Mouse (Mus musculus) limb, embryonic 10.5 days (tissue): ENCODE data around the gene Atxn2l. TPM values are rescaled to one million over a fixed set of nuclear protein-coding genes. Genes with fewer than 3 reads are reported as not detected.

Experiments used
- DNase-seq: peaks from one replicate; pipeline ENCODE4 v3.0.0-alpha.2; 2017; ENCODE audit warnings: low spot score
- H3K27ac ChIP-seq: fragments of 300-500 bp; sonication (generic); 2 replicates; pipeline ENCODE4 v1.5.1; 2016; ENCODE audit warnings: mild to moderate bottlenecking
- H3K27me3 ChIP-seq: fragments of 300-500 bp; sonication (generic); 2 replicates; pipeline ENCODE4 v1.6.1; 2016; ENCODE audit warnings: low read depth, mild to moderate bottlenecking; ENCODE audit not compliant: poor library complexity, severe bottlenecking
- H3K36me3 ChIP-seq: fragments of 300-500 bp; sonication (generic); 2 replicates; pipeline ENCODE4 v1.6.1; 2016; ENCODE audit warnings: mild to moderate bottlenecking, moderate library complexity
- H3K4me1 ChIP-seq: fragments of 300-500 bp; sonication (generic); 2 replicates; pipeline ENCODE4 v1.6.1; 2016
- H3K4me3 ChIP-seq: fragments of 300-500 bp; sonication (generic); 2 replicates; pipeline ENCODE4 v1.5.1; 2016; ENCODE audit warnings: mild to moderate bottlenecking, moderate library complexity
- H3K9me3 ChIP-seq: fragments of 300-500 bp; sonication (generic); replicated peaks from 2 replicates; pipeline ENCODE4 v1.6.1; 2016; ENCODE audit warnings: mild to moderate bottlenecking
- WGBS: fragments of 180-500 bp; shearing (Covaris S2); methylation state at CpG from one replicate; pipeline ENCODE4 v1.1.7; 2016; 5-methylcytosine and 5-hydroxymethylcytosine counted together
- polyA plus RNA-seq: library from polyadenylated mRNA; unstranded; fragments of >200 nt; fragmentation: Nextera tagmentation; extraction: Ambion mirVana; gene quantifications from 2 replicates; pipeline ENCODE4 v1.2.1, GENCODE M21; 2016

Atxn2l gene
- polyA plus RNA-seq, 1 experiment from 2014 or later, result 60.6 TPM

- Histone ChIP-seq H3K9me3 (no peaks in the 10 kb centered on the region), H3K4me3 (no peak overlapping the region), H3K36me3 (no peaks in the 10 kb centered on the region), H3K4me1 (0 out of 2 replicates have a peak, but pooled peaks cover 3% of the 10 kb centered on the region), H3K27ac (no peak overlapping the region), H3K27me3 (no peaks in the 10 kb centered on the region)
- DNase-seq, result no peak
- 88% methylated on average over 2 of the region's 2 CpGs for WGBS
Measured at GRCm38 (mm10) chr7:126455242-126455641, 48.0 kb downstream of the Atxn2l start.

DNA sequence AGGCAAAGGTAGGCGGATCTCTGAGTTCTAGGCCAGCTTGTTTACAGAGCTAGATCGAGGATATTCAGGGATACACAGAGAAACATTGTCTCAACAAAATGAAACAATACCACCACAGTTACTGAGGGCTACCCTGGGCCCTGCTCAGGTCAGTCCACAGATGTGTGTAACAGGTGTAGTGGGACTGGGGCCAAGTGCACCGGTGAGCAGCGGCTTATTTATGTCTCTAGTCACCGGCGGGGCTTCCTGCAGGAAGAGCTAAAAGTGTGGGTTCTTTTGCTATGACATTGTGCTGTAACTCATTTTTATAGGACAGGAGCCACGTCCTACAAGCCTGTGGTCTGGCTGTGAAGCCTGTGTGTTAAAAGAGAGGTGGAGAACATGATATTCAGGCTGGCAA, 49.4 kb downstream of the Atxn2l start:
- no peaks in the 10 kb centered on the region for H3K27me3 ChIP-seq
- no peaks in the 10 kb centered on the region for H3K4me1 ChIP-seq
- no peak overlapping the region for H3K27ac ChIP-seq
- 56% methylated on average over 7 of the region's 7 CpGs for WGBS
- H3K9me3 ChIP-seq, result no peaks in the 10 kb centered on the region
- no peak overlapping the region for H3K4me3 ChIP-seq
- 0 out of 2 replicates have a peak, but pooled peaks cover 4% of the 10 kb centered on the region for H3K36me3 ChIP-seq
- DNase-seq, result no peak

GRCm38 (mm10) chr7:126452244-126452643, 51.0 kb downstream of the Atxn2l start:
- Histone ChIP-seq H3K36me3 (peaks cover 19% of the 10 kb centered on the region), H3K4me3 (no peak overlapping the region), H3K27me3 (no peaks in the 10 kb centered on the region), H3K9me3 (no peaks in the 10 kb centered on the region), H3K4me1 (no peaks in the 10 kb centered on the region), H3K27ac (no peak overlapping the region)
- WGBS, result 84% methylated on average over 3 of the region's 3 CpGs
- no peak for DNase-seq

DNA sequence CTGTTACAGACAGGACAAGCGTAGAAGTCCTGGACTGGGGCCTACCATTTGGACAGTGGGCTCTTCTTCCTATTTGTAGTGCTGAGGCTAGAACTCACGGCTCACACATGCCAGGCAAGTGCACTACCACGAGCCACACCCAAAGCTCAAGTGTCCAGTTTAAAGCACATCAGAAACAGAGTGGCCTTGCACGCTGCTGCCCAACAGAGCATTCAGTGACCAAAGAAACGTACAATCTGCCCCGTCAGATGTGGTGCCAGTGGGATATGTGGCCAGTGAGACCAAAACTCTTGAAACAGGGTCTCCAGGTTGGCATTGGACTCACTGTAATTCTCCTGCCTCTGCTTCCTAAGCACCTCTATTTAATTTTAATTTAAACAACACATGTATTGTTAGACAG, 52.6 kb downstream of the Atxn2l start:
- Histone ChIP-seq H3K9me3 (no peaks in the 10 kb centered on the region), H3K4me1 (no peaks in the 10 kb centered on the region), H3K36me3 (peaks cover 35% of the 10 kb centered on the region), H3K4me3 (no peak overlapping the region), H3K27ac (no peak overlapping the region), H3K27me3 (no peaks in the 10 kb centered on the region)
- DNase-seq, result no peak
- 92% methylated on average over 6 of the region's 6 CpGs for WGBS

- no peaks in the 10 kb centered on the region for H3K27me3 ChIP-seq
- H3K27ac ChIP-seq, result no peak overlapping the region
- 95% methylated on average over 18 of the region's 18 CpGs for WGBS
- peaks cover 42% of the 10 kb centered on the region for H3K36me3 ChIP-seq
- no peaks in the 10 kb centered on the region for H3K9me3 ChIP-seq
- H3K4me3 ChIP-seq, result no peak overlapping the region
- no peak for DNase-seq
- H3K4me1 ChIP-seq, result no peaks in the 10 kb centered on the region
Measured at GRCm38 (mm10) chr7:126449991-126450390, 53.2 kb downstream of the Atxn2l start.

DNA sequence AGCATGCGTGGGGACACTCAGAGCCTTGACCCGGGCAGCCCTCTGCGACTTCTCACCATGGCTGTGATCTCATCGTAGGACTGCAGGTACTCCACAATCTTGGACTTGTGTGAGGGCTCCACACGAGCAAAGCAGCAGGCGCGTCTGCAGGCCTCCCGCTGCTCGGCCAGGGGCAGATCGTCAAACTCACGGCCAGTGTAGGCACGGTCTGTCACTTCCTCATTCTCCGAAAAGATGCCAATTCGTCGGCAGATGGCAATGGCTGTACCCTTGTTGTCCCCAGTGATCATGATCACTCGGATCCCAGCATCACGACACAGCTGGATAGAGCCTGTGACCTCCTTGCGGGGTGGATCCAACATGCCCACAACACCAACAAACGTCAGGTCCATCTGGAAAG, 54.8 kb downstream of the Atxn2l start:
- H3K36me3 ChIP-seq, result peaks cover 55% of the 10 kb centered on the region
- H3K27ac ChIP-seq, result no peak overlapping the region
- H3K4me3 ChIP-seq, result no peak overlapping the region
- no peaks in the 10 kb centered on the region for H3K27me3 ChIP-seq
- H3K4me1 ChIP-seq, result no peaks in the 10 kb centered on the region
- 94% methylated on average over 19 of the region's 19 CpGs for WGBS
- H3K9me3 ChIP-seq, result no peaks in the 10 kb centered on the region
- DNase-seq, result no peak

- Histone ChIP-seq H3K27me3 (no peaks in the 10 kb centered on the region), H3K27ac (no peak overlapping the region; the same call in 1 of the 2 replicates), H3K36me3 (peaks cover 69% of the 10 kb centered on the region), H3K4me3 (no peak overlapping the region), H3K9me3 (no peaks in the 10 kb centered on the region), H3K4me1 (no peaks in the 10 kb centered on the region)
- DNase-seq, result no peak
- WGBS, result 91% methylated on average over 21 of the region's 21 CpGs
Measured at GRCm38 (mm10) chr7:126446217-126446616, 57.0 kb downstream of the Atxn2l start.

DNA sequence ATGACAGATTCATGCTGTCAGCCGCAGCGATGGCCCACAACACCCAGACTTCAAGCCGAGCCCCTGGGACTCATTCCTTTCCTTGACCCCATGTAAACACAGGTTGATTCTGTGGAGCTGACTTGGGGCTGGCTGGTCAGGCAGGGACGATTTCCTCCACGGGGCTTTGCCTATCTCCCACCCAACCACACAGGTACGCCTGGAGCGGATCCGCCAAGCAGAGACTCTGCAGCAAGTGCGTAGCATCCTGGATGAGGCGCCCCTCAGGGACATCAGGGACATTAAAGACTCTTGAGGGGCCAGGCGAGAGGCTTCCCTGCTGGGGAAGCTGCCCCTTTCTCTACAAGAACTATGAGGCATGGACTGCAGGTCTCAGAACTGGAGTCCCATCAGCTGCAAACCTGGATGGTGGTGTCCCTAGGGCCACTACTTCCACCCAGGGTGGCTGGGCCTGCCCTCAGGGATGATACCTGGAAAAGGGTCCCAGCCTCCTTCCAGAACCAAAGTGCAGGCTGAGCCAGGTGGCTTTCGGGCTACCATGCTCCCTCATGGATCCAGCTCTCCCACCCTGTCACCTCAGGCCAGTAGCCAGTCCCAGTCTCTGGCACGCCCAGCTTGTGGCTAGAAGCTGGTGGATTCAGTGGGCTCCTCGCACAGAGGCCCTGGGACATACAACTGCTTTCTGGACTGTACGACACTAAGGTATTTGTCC, 58.0 kb downstream of the Atxn2l start:
- 95% methylated on average over 15 of the region's 15 CpGs for WGBS
- Histone ChIP-seq H3K27me3 (no peaks in the 10 kb centered on the region), H3K36me3 (peaks cover 76% of the 10 kb centered on the region), H3K4me1 (no peaks in the 10 kb centered on the region), H3K4me3 (no peak overlapping the region), H3K27ac (no peak overlapping the region), H3K9me3 (no peaks in the 10 kb centered on the region)
- DNase-seq, result no peak

GRCm38 (mm10) chr7:126444536-126444935, 58.7 kb downstream of the Atxn2l start:
- WGBS, result 96% methylated on average over 9 of the region's 9 CpGs
- Histone ChIP-seq H3K27ac (no peak overlapping the region), H3K4me1 (no peaks in the 10 kb centered on the region), H3K4me3 (no peak overlapping the region), H3K27me3 (no peaks in the 10 kb centered on the region), H3K9me3 (no peaks in the 10 kb centered on the region), H3K36me3 (peaks cover 79% of the 10 kb centered on the region)
- no peak for DNase-seq

DNA sequence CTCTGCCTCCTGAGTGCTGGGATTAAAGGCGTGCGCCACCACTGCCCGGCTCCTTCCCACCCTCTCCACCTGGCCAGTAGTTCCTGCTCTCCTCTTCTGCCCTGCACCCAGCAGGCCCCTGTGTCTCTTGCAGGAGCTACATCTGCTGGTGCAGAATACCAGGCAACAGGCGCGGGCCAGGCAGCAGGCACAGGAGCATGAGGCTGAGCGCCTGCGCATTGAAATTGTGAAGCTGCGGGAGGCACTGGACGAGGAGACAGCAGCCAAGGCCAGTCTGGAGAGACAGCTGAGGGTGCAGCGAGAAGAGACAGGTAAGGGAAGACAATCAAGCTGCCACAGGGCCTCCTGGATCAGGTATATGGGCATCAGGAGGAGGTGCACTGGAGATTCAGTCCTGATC, 59.2 kb downstream of the Atxn2l start:
- H3K9me3 ChIP-seq, result no peaks in the 10 kb centered on the region
- no peak overlapping the region for H3K27ac ChIP-seq
- 95% methylated on average over 10 of the region's 10 CpGs for WGBS
- no peaks in the 10 kb centered on the region for H3K27me3 ChIP-seq
- DNase-seq, result no peak
- H3K36me3 ChIP-seq, result peaks cover 77% of the 10 kb centered on the region
- H3K4me3 ChIP-seq, result no peak overlapping the region
- no peaks in the 10 kb centered on the region for H3K4me1 ChIP-seq

Other genes with a start within 250 kb of the Atxn2l start
- 83.4 and 122 TPM in 2 replicates for gene Sbk1, start 230.8 kb downstream of the Atxn2l start, polyA plus RNA-seq
- 1.6 and 3.0 TPM in 2 replicates for gene Lat, start 133.9 kb downstream of the Atxn2l start, polyA plus RNA-seq
- 67.7 and 68.4 TPM in 2 replicates for gene Spns1, start 126.0 kb downstream of the Atxn2l start, polyA plus RNA-seq
- gene Nfatc2ip, start 106.7 kb downstream of the Atxn2l start, polyA plus RNA-seq, result 2.6 and 2.9 TPM in 2 replicates
- gene Cd19, start 88.5 kb downstream of the Atxn2l start, polyA plus RNA-seq, result not detected in 2 replicates
- 30.3 and 36.9 TPM in 2 replicates for gene Rabep2, start 74.7 kb downstream of the Atxn2l start, polyA plus RNA-seq
- gene Atp2a1, start 40.3 kb downstream of the Atxn2l start, polyA plus RNA-seq, result 0.59 and 5.3 TPM in 2 replicates
- 55.1 and 62.5 TPM in 2 replicates for gene Sh2b1, start 28.0 kb downstream of the Atxn2l start, polyA plus RNA-seq
- 182 and 207 TPM in 2 replicates for gene Tufm, start 16.1 kb downstream of the Atxn2l start, polyA plus RNA-seq
- gene Eif3c, start 63.0 kb upstream of the Atxn2l start, polyA plus RNA-seq, result 230 and 241 TPM in 2 replicates
- 0.29 and 0.51 TPM in 2 replicates for gene Apobr, start 81.5 kb upstream of the Atxn2l start, polyA plus RNA-seq
- gene Cln3, start 82.4 kb upstream of the Atxn2l start, polyA plus RNA-seq, result 27.0 and 27.8 TPM in 2 replicates
- gene Il27, start 91.5 kb upstream of the Atxn2l start, polyA plus RNA-seq, result not detected in 2 replicates
- 0.45 and 0.78 TPM in 2 replicates for gene Nupr1, start 127.4 kb upstream of the Atxn2l start, polyA plus RNA-seq
- gene Sgf29, start 145.9 kb upstream of the Atxn2l start, polyA plus RNA-seq, result 69.0 and 69.2 TPM in 2 replicates
- gene Sult1a1, start 173.0 kb upstream of the Atxn2l start, polyA plus RNA-seq, result 0.11 and 0.49 TPM in 2 replicates
- gene Bola2, start 192.0 kb upstream of the Atxn2l start, polyA plus RNA-seq, result 177 and 237 TPM in 2 replicates
- 12.6 and 14.8 TPM in 2 replicates for gene Slx1b, start 192.3 kb upstream of the Atxn2l start, polyA plus RNA-seq
- gene Coro1a, start 204.3 kb upstream of the Atxn2l start, polyA plus RNA-seq, result 28.9 and 37.8 TPM in 2 replicates